Mouse (Mus musculus) embryonic facial prominence, embryonic 10.5 days (tissue): ENCODE results near the gene Nthl1. TPM values are rescaled to one million over a fixed set of nuclear protein-coding genes. Genes with fewer than 3 reads are reported as not detected.
"Not testable (repeated sequence)": the region's sequence is repeated elsewhere in the genome, so short reads cannot be mapped to it uniquely, and the experiment has no call there.

Experiments
- DNase-seq: peaks from one replicate; pipeline ENCODE4 v3.0.0-alpha.2; 2017; ENCODE audit warnings: low spot score
- H3K27ac ChIP-seq: fragments of 300-500 bp; sonication (generic); replicated peaks from 2 replicates; pipeline ENCODE4 v1.5.1; 2016; ENCODE audit warnings: mild to moderate bottlenecking
- H3K27me3 ChIP-seq: fragments of 300-500 bp; sonication (generic); replicated peaks from 2 replicates; pipeline ENCODE4 v1.6.1; 2016; ENCODE audit warnings: low read depth, mild to moderate bottlenecking; ENCODE audit not compliant: poor library complexity, severe bottlenecking
- H3K36me3 ChIP-seq: fragments of 300-500 bp; sonication (generic); replicated peaks from 2 replicates; pipeline ENCODE4 v1.6.1; 2016; ENCODE audit warnings: mild to moderate bottlenecking, moderate library complexity
- H3K4me1 ChIP-seq: fragments of 300-500 bp; sonication (generic); 2 replicates; pipeline ENCODE4 v1.6.1; 2016
- H3K4me3 ChIP-seq: fragments of 300-500 bp; sonication (generic); 2 replicates; pipeline ENCODE4 v1.5.1; 2016; ENCODE audit warnings: mild to moderate bottlenecking, moderate library complexity
- H3K9me3 ChIP-seq: fragments of 300-500 bp; sonication (generic); 2 replicates; pipeline ENCODE4 v1.6.1; 2016; ENCODE audit warnings: mild to moderate bottlenecking
- WGBS: fragments of 180-500 bp; shearing (Covaris S2); methylation state at CpG from one replicate; pipeline ENCODE4 v1.1.7; 2016; 5-methylcytosine and 5-hydroxymethylcytosine counted together
- polyA plus RNA-seq: library from polyadenylated mRNA; unstranded; fragments of >200 nt; fragmentation: Nextera tagmentation; extraction: Ambion mirVana; gene quantifications from 2 replicates; pipeline ENCODE4 v1.2.1, GENCODE M21; 2016

Nthl1 gene
- polyA plus RNA-seq, 1 experiment from 2014 or later: 27.3 TPM

- no peak overlapping the region for H3K27ac ChIP-seq
- peak; percentile 65 for DNase-seq
- H3K27me3 ChIP-seq: no peaks in the 10 kb centered on the region
- H3K9me3 ChIP-seq: no peaks in the 10 kb centered on the region
- H3K4me3 ChIP-seq: no peak overlapping the region
- WGBS: 29% methylated on average over 6 of the region's 6 CpGs
- H3K36me3 ChIP-seq: no peaks in the 10 kb centered on the region
- H3K4me1 ChIP-seq: peaks cover 34% of the 10 kb centered on the region
Measured at GRCm38 (mm10) chr17:24667416-24667815, 34.9 kb downstream of the Nthl1 start.

GRCm38 (mm10) chr17:24669214-24669544 is 36.7 kb downstream of the Nthl1 start:
- WGBS: 12% methylated on average over 15 of the region's 15 CpGs
- DNase-seq, H3K9me3 ChIP-seq, H3K27me3 ChIP-seq: not testable (repeated sequence)
- H3K4me3 ChIP-seq: peak overlapping the region; percentile 81
- H3K27ac ChIP-seq: peak overlapping the region; percentile 90
- H3K36me3 ChIP-seq: 0 out of 2 replicates have a peak, but pooled peaks cover 12% of the 10 kb centered on the region
- peaks cover 46% of the 10 kb centered on the region for H3K4me1 ChIP-seq

- WGBS: under 1% methylated on average over 80 of the region's 80 CpGs
- Histone ChIP-seq H3K4me1 (peaks cover 49% of the 10 kb centered on the region), H3K36me3 (0 out of 2 replicates have a peak, but pooled peaks cover 14% of the 10 kb centered on the region), H3K27ac (peak within 1 kb of the TSS; percentile 90), H3K4me3 (peak within 1 kb of the TSS; percentile 81), H3K27me3 (no peaks in the 10 kb centered on the region), H3K9me3 (no peaks in the 10 kb centered on the region)
- peak; percentile 96 for DNase-seq
Measured at GRCm38 (mm10) chr17:24669545-24670245, 37.2 kb downstream of the Nthl1 start, which contains the start of gene Zfp598. TSS of gene Zfp598 (plus strand) at chr17:24669687.

- WGBS: 16% methylated on average over 8 of the region's 8 CpGs
- peak overlapping the region; percentile 81 for H3K4me3 ChIP-seq
Measured at GRCm38 (mm10) chr17:24670246-24670844, 37.9 kb downstream of the Nthl1 start.

GRCm38 (mm10) chr17:24671346-24671745 is 38.9 kb downstream of the Nthl1 start:
- 72% methylated on average over 5 of the region's 5 CpGs for WGBS
- no peaks in the 10 kb centered on the region for H3K27me3 ChIP-seq
- H3K4me1 ChIP-seq: peaks cover 49% of the 10 kb centered on the region

More at GRCm38 (mm10) chr17:24670246-24670844, 37.9 kb downstream of the Nthl1 start:
- peaks cover 49% of the 10 kb centered on the region for H3K4me1 ChIP-seq
- H3K27ac ChIP-seq: peak overlapping the region; percentile 90
- H3K9me3 ChIP-seq: no peaks in the 10 kb centered on the region
- H3K27me3 ChIP-seq: no peaks in the 10 kb centered on the region
- no peak for DNase-seq
- H3K36me3 ChIP-seq: 0 out of 2 replicates have a peak, but pooled peaks cover 14% of the 10 kb centered on the region

GRCm38 (mm10) chr17:24672141-24672540 is 39.7 kb downstream of the Nthl1 start:
- peaks cover 49% of the 10 kb centered on the region for H3K4me1 ChIP-seq
- H3K9me3 ChIP-seq: no peaks in the 10 kb centered on the region
- DNase-seq: peak; percentile 41
- no peaks in the 10 kb centered on the region for H3K27me3 ChIP-seq
- H3K4me3 ChIP-seq: peak overlapping the region; percentile 81
- 32% methylated on average over 5 of the region's 5 CpGs for WGBS
- no peak overlapping the region for H3K27ac ChIP-seq
- H3K36me3 ChIP-seq: peaks cover 23% of the 10 kb centered on the region

More at GRCm38 (mm10) chr17:24671346-24671745, 38.9 kb downstream of the Nthl1 start:
- peak overlapping the region; percentile 81 for H3K4me3 ChIP-seq
- DNase-seq: no peak
- peaks cover 15% of the 10 kb centered on the region for H3K36me3 ChIP-seq
- H3K9me3 ChIP-seq: no peaks in the 10 kb centered on the region
- H3K27ac ChIP-seq: no peak overlapping the region

- no peak overlapping the region for H3K27ac ChIP-seq
- peaks cover 44% of the 10 kb centered on the region for H3K36me3 ChIP-seq
- WGBS: 89% methylated on average over 7 of the region's 7 CpGs
- H3K4me3 ChIP-seq: no peak overlapping the region
- H3K27me3 ChIP-seq: no peaks in the 10 kb centered on the region
- H3K9me3 ChIP-seq: no peaks in the 10 kb centered on the region
- no peak for DNase-seq
- H3K4me1 ChIP-seq: peaks cover 41% of the 10 kb centered on the region
Measured at GRCm38 (mm10) chr17:24674277-24674676, 41.8 kb downstream of the Nthl1 start.

GRCm38 (mm10) chr17:24676187-24676586 is 43.7 kb downstream of the Nthl1 start:
- WGBS: 66% methylated on average over 2 of the region's 2 CpGs
- DNase-seq: peak; percentile 74
- peaks cover 63% of the 10 kb centered on the region for H3K36me3 ChIP-seq

GRCm38 (mm10) chr17:24676877-24677276 is 44.4 kb downstream of the Nthl1 start:
- H3K36me3 ChIP-seq: peaks cover 70% of the 10 kb centered on the region
- 96% methylated on average over 5 of the region's 5 CpGs for WGBS

More at GRCm38 (mm10) chr17:24676187-24676586, 43.7 kb downstream of the Nthl1 start:
- peaks cover 28% of the 10 kb centered on the region for H3K4me1 ChIP-seq
- no peaks in the 10 kb centered on the region for H3K9me3 ChIP-seq
- no peaks in the 10 kb centered on the region for H3K27me3 ChIP-seq
- H3K4me3 ChIP-seq: no peak overlapping the region
- no peak overlapping the region for H3K27ac ChIP-seq

GRCm38 (mm10) chr17:24677500-24678080 is 45.1 kb downstream of the Nthl1 start:
- no peak for DNase-seq
- H3K36me3 ChIP-seq: peaks cover 77% of the 10 kb centered on the region
- 94% methylated on average over 24 of the region's 24 CpGs for WGBS
- no peak overlapping the region for H3K27ac ChIP-seq
- H3K27me3 ChIP-seq: no peaks in the 10 kb centered on the region
- H3K4me1 ChIP-seq: peaks cover 14% of the 10 kb centered on the region; the same call in 1 of the 2 replicates
- H3K4me3 ChIP-seq: no peak overlapping the region
- no peaks in the 10 kb centered on the region for H3K9me3 ChIP-seq

More at GRCm38 (mm10) chr17:24676877-24677276, 44.4 kb downstream of the Nthl1 start:
- no peak for DNase-seq
- H3K4me3 ChIP-seq: no peak overlapping the region
- H3K9me3 ChIP-seq: no peaks in the 10 kb centered on the region
- H3K27me3 ChIP-seq: no peaks in the 10 kb centered on the region
- H3K4me1 ChIP-seq: peaks cover 21% of the 10 kb centered on the region
- H3K27ac ChIP-seq: no peak overlapping the region

- H3K4me3 ChIP-seq: peak overlapping the region; percentile 34
- peaks cover 58% of the 10 kb centered on the region for H3K27me3 ChIP-seq
- H3K27ac ChIP-seq: no peak overlapping the region
- H3K4me1 ChIP-seq: peaks cover 31% of the 10 kb centered on the region
- DNase-seq: peak; percentile 64
- H3K9me3 ChIP-seq: no peaks in the 10 kb centered on the region
- H3K36me3 ChIP-seq: peaks cover 12% of the 10 kb centered on the region
- WGBS: 32% methylated on average over 16 of the region's 16 CpGs
Measured at GRCm38 (mm10) chr17:24686514-24686913, 54.0 kb downstream of the Nthl1 start.

GRCm38 (mm10) chr17:24687146-24687595 is 54.7 kb downstream of the Nthl1 start:
- Histone ChIP-seq H3K4me3 (peak overlapping the region; percentile 50), H3K27ac (no peak overlapping the region), H3K9me3 (no peaks in the 10 kb centered on the region), H3K36me3 (peaks cover 9% of the 10 kb centered on the region), H3K27me3 (peaks cover 58% of the 10 kb centered on the region), H3K4me1 (peaks cover 31% of the 10 kb centered on the region)
- 2% methylated on average over 25 of the region's 25 CpGs for WGBS
- peak; percentile 63 for DNase-seq
